Mouse (Mus musculus): Measurements from ENCODE around the gene Pik3cb. TPM values are rescaled to one million over a fixed set of nuclear protein-coding genes. Genes with fewer than 3 reads are reported as not detected.

Pik3cb gene
- total RNA-seq, 2 experiments from 2014 or later, result 3.7 to 4.7 TPM

- no peak for DNase-seq
Measured at GRCm38 (mm10) chr9:99001326-99001725, 139.1 kb downstream of the Pik3cb start.

- DNase-seq, result no peak
Measured at GRCm38 (mm10) chr9:98999881-99000339, 140.5 kb downstream of the Pik3cb start.

- DNase-seq, result no peak
Measured at GRCm38 (mm10) chr9:98994103-98994502, 146.3 kb downstream of the Pik3cb start.

- DNase-seq, result no peak
Measured at GRCm38 (mm10) chr9:98987131-98987530, 153.3 kb downstream of the Pik3cb start.

Other genes starting within 250 kb of the Pik3cb start
- not detected for gene 7420426K07Rik, start 237.5 kb downstream of the Pik3cb start, total RNA-seq (2021)
- gene Foxl2, start 185.3 kb downstream of the Pik3cb start, total RNA-seq (2021), result not detected
- gene Faim, start 154.2 kb downstream of the Pik3cb start, total RNA-seq (2021), result 1 to 10 TPM; 5.6 to 6.2 TPM
- not detected for gene Gm1123, start 104.9 kb downstream of the Pik3cb start, total RNA-seq (2021)
- not detected for gene Faiml, start 96.6 kb upstream of the Pik3cb start, total RNA-seq (2021)
- gene Cep70, start 102.7 kb upstream of the Pik3cb start, total RNA-seq (2021), result 1 to 10 TPM; 2.0 to 4.8 TPM
- under 1 TPM; 0.70 to 0.99 TPM for gene Esyt3, start 217.9 kb upstream of the Pik3cb start, total RNA-seq (2021)